28 mouse cellular contexts compared by ENCODE assay signal in genomic region chr17:29117006-29117648, GRCm38 (mm10). TPM values are rescaled to one million over a fixed set of nuclear protein-coding genes. Genes with fewer than 3 reads are reported as not detected.
DNase-seq lines count a peak whose midpoint lies in the region; ATAC-seq and TF ChIP-seq lines count a peak whose summit lies in the region.
"Had no signal": no experiment of that assay in that cellular context is flagged by ENCODE, and none has a peak within 500 bp of the region (broad histone marks: within the 10 kb centered on the region; RNA-seq: fewer than 3 reads in every experiment).

No protein-coding gene starts in this region.

- H3K27me3 ChIP-seq in liver, postnatal 0 days (ENCODE audit: insufficient read depth, low read length), result no peaks in the 10 kb centered on the region
- H3K27me3 ChIP-seq: CH12.LX; embryonic facial prominence, embryonic 13.5 days; forebrain, embryonic 12.5 days; forebrain, embryonic 15.5 days; Patski had no signal

- 58% methylated on average over 8 of the region's 8 CpGs for WGBS in liver, postnatal 0 days (ENCODE audit: insufficient replicate concordance)

- no peaks in the 10 kb centered on the region for H3K9me3 ChIP-seq in liver, postnatal 0 days (ENCODE audit: low read length)
- H3K9me3 ChIP-seq: embryonic facial prominence, embryonic 10.5 days; embryonic facial prominence, embryonic 13.5 days; forebrain, embryonic 12.5 days; forebrain, embryonic 15.5 days; G1E; heart, embryonic 10.5 days had no signal

- ATAC-seq in liver, postnatal 0 days, result no peak
- ATAC-seq: forebrain, embryonic 15.5 days; hindbrain, postnatal 0 days; Patski had no signal

- H3K36me3 ChIP-seq in liver, postnatal 0 days (replicated peaks; ENCODE audit: insufficient read depth, low read length), result no peaks in the 10 kb centered on the region
- H3K36me3 ChIP-seq: embryonic facial prominence, embryonic 10.5 days; embryonic facial prominence, embryonic 13.5 days; forebrain, embryonic 12.5 days; forebrain, embryonic 15.5 days; heart, embryonic 10.5 days had no signal

- no peak for TF ChIP-seq CTCF in liver, postnatal 0 days (IDR thresholded peaks at IDR 0.05; ENCODE audit: low read depth)

- peaks cover 4% of the 10 kb centered on the region for H3K4me1 ChIP-seq in liver, postnatal 0 days (ENCODE audit: insufficient read depth)
- H3K4me1 ChIP-seq: embryonic facial prominence, embryonic 13.5 days; forebrain, embryonic 12.5 days; forebrain, embryonic 15.5 days had no signal

- H3K27ac ChIP-seq in liver, postnatal 0 days (ENCODE audit: low read depth), result no peak overlapping the region
- H3K27ac ChIP-seq: embryonic facial prominence, embryonic 10.5 days; embryonic facial prominence, embryonic 13.5 days; forebrain, embryonic 12.5 days; forebrain, embryonic 15.5 days; heart, adult 2 months; heart, embryonic 10.5 days; hindbrain, embryonic 14.5 days; hindbrain, postnatal 0 days had no signal

- no peak for TF ChIP-seq EP300 in liver, postnatal 0 days (IDR thresholded peaks at IDR 0.05; ENCODE audit: low read depth)

- H3K9ac ChIP-seq in liver, postnatal 0 days (replicated peaks), result no peak overlapping the region
- H3K9ac ChIP-seq: embryonic facial prominence, embryonic 13.5 days; forebrain, embryonic 12.5 days; forebrain, embryonic 15.5 days; hindbrain, embryonic 14.5 days had no signal

- H3K4me3 ChIP-seq in liver, postnatal 0 days (ENCODE audit: low read depth, low read length), result no peak overlapping the region
- H3K4me3 ChIP-seq: embryonic facial prominence, embryonic 10.5 days; embryonic facial prominence, embryonic 13.5 days; erythroblast, embryonic 14.5 days; forebrain, embryonic 12.5 days; forebrain, embryonic 15.5 days; heart, adult 2 months; heart, embryonic 10.5 days had no signal

- intact Hi-C loops in heart, postnatal 10 days (cut with DNase I), result loop anchor here (5.0 kb wide), 1 partner anchor 50 kb away; no protein-coding TSS in a partner anchor

- peak; percentile 74 for DNase-seq in heart, adult 11 months
- DNase-seq in heart, postnatal 10 days, result no peak
- DNase-seq in liver, postnatal 0 days, result no peak
- no peak for DNase-seq in liver
- peak; percentile 26 for DNase-seq in testis, postnatal 10 days (ENCODE audit: low spot score)
- no peak for DNase-seq in testis, postnatal 14 days (ENCODE audit: low spot score)
- DNase-seq in urinary bladder, postnatal 14 days (ENCODE audit: low spot score), result peak; percentile 1
- no peak for DNase-seq in urinary bladder, postnatal 10 days (ENCODE audit: low spot score)
- DNase-seq: adrenal gland, postnatal 25 days; cerebellum, adult 11-12 months; cerebellum, adult 8-10 months; cerebellum, postnatal 10 days; cerebellum, postnatal 36 days; gastrocnemius, postnatal 25 days; heart, postnatal 4 days had no signal

- peak overlapping the region; percentile 62; the same call in 1 of the 2 replicates for H3K4me2 ChIP-seq in liver, postnatal 0 days (ENCODE audit: low read depth, low read length)
- H3K4me2 ChIP-seq: embryonic facial prominence, embryonic 13.5 days; forebrain, embryonic 12.5 days; forebrain, embryonic 15.5 days; hindbrain, embryonic 14.5 days had no signal

RNA-seq across cellular contexts. Expression of gene Rab44, which starts 3.2 kb away (rescaled TPM):
- under 1 TPM; 0.34 to 0.87 TPM for total RNA-seq in heart, postnatal 10 days (2021)
- polyA plus RNA-seq in liver, postnatal 0 days (2015; fragmentation: Nextera tagmentation; extraction: Ambion mirVana), result 5.4 and 6.3 TPM in 2 replicates
- polyA plus RNA-seq: hindbrain, embryonic 11.5 days; hindbrain, embryonic 14.5 days had no signal

RNA-seq across cellular contexts. Expression of gene Cdkn1a, which starts 26.4 kb away (rescaled TPM):
- 100 to 1,000 TPM in 1 of 2 experiments, 10 to 100 TPM in 1; 46.2 to 180 TPM for total RNA-seq in heart, postnatal 10 days (2021)
- 42.4 and 58.1 TPM in 2 replicates for polyA plus RNA-seq in liver, postnatal 0 days (2015; fragmentation: Nextera tagmentation; extraction: Ambion mirVana)

Comparison
In these comparisons a context has a peak if more than half of its experiments do, and no peak if none do; other contexts are left out.
1. DNase-seq: peak in heart, adult 11 months (single experiment), testis, postnatal 10 days (single experiment) and urinary bladder, postnatal 14 days (single experiment); none in heart, postnatal 10 days (0 of 2), liver, postnatal 0 days (single experiment), liver (single experiment), testis, postnatal 14 days (single experiment) and urinary bladder, postnatal 10 days (single experiment).